Mouse (Mus musculus) CH12.LX (cell line): ENCODE measurements at regions not wholly inside any gene's neighbourhood (a gene's known extent, or its start where the extent isn't known, plus 50 kb on each side); places are given as distances from the start of the nearest gene placed in this dataset.

Source experiments
- DNase-seq: peaks from one replicate; pipeline ENCODE4 v3.0.0-alpha.2; 2013; ENCODE audit errors: extremely low read depth
- H3K27ac ChIP-seq: 2 replicates; pipeline ENCODE4 v1.5.1; 2012; ENCODE audit warnings: low read depth, mild to moderate bottlenecking, control low read depth, moderate library complexity; ENCODE audit not compliant: insufficient read depth
- H3K27me3 ChIP-seq: replicated peaks from 2 replicates; pipeline ENCODE3; 2012; ENCODE audit warnings: inconsistent platforms
- H3K36me3 ChIP-seq, 2 experiments: replicated peaks in 1 of 2; 2 replicates each; pipeline versions ENCODE3 to v1.6.1; 2012; ENCODE audit warnings: inconsistent platforms in 1 of 2, low read length in 1 of 2, mild to moderate bottlenecking in 1 of 2, mixed read lengths in 1 of 2, moderate library complexity in 1 of 2; ENCODE audit not compliant: control insufficient read depth in 1 of 2, insufficient read depth in 1 of 2
- H3K4me1 ChIP-seq, 2 experiments: 2 replicates each; pipeline ENCODE4 v1.6.1; 2012; ENCODE audit warnings: inconsistent platforms in 1 of 2, moderate library complexity in 1 of 2; ENCODE audit not compliant: insufficient read depth in 2 of 2, control insufficient read depth in 1 of 2
- H3K4me2 ChIP-seq: 2 replicates; pipeline ENCODE4 v1.6.1; 2012; ENCODE audit warnings: low read depth, mild to moderate bottlenecking, control low read depth; ENCODE audit not compliant: poor library complexity, insufficient read depth, severe bottlenecking
- H3K4me3 ChIP-seq, 3 experiments: fragments of 150-350 bp in 1 of 3; sonication (generic) in 1 of 3; replicated peaks in 1 of 3; 2 replicates each; pipeline versions ENCODE3 to v1.5.1; 2011 to 2012; ENCODE audit warnings: low read depth in 2 of 3, low read length in 2 of 3, mild to moderate bottlenecking in 2 of 3, moderate library complexity in 2 of 3, control low read depth in 1 of 3, improper control_type of control experiment in 1 of 3, inconsistent platforms in 1 of 3, mixed read lengths in 1 of 3; ENCODE audit not compliant: poor library complexity in 1 of 3
- H3K79me2 ChIP-seq: replicated peaks from 2 replicates; pipeline ENCODE4 v1.6.1; 2012; ENCODE audit warnings: mild to moderate bottlenecking, moderate library complexity; ENCODE audit not compliant: control insufficient read depth, poor library complexity, insufficient read depth, severe bottlenecking; ENCODE audit errors: extremely low read depth
- H3K9ac ChIP-seq: 2 replicates; pipeline ENCODE4 v1.6.1; 2012; ENCODE audit warnings: low read depth, mild to moderate bottlenecking, control low read depth, moderate library complexity; ENCODE audit not compliant: insufficient read depth
- H3K9me3 ChIP-seq: replicated peaks from 2 replicates; pipeline ENCODE3; 2012; ENCODE audit warnings: low read length, inconsistent platforms, mixed read lengths
- BHLHE40 ChIP-seq: IDR thresholded peaks from 2 replicates; pipeline ENCODE4 v1.6.1; 2011; ENCODE audit warnings: mild to moderate bottlenecking, low read depth, low read length, improper control_type of control experiment
- CHD1 ChIP-seq: IDR thresholded peaks from 2 replicates; pipeline ENCODE4 v1.6.1; 2012; ENCODE audit warnings: low read depth, low read length, improper control_type of control experiment, inconsistent platforms
- CHD2 ChIP-seq: IDR thresholded peaks from 2 replicates; pipeline ENCODE4 v1.6.1; 2011; ENCODE audit warnings: low read length, improper control_type of control experiment
- CTCF ChIP-seq, 2 experiments: IDR thresholded peaks in 1 of 2; conservative IDR thresholded peaks in 1 of 2; 2 replicates each; pipeline ENCODE4 v1.5.1; 2011 to 2012; ENCODE audit warnings: low read depth in 2 of 2, low read length in 2 of 2, improper control_type of control experiment in 1 of 2, inconsistent platforms in 1 of 2, mild to moderate bottlenecking in 1 of 2, moderate library complexity in 1 of 2
- E2F4 ChIP-seq: IDR thresholded peaks from 2 replicates; pipeline ENCODE4 v1.6.1; 2011; ENCODE audit warnings: low read depth, low read length, improper control_type of control experiment; ENCODE audit not compliant: insufficient replicate concordance
- ELF1 ChIP-seq: IDR thresholded peaks from 2 replicates; pipeline ENCODE4 v1.6.1; 2014; ENCODE audit warnings: low read depth, mild to moderate bottlenecking, inconsistent platforms, low read length, improper control_type of control experiment
- EP300 ChIP-seq: IDR thresholded peaks from 2 replicates; pipeline ENCODE4 v1.6.1; 2011; ENCODE audit warnings: low read length, improper control_type of control experiment
- ETS1 ChIP-seq: conservative IDR thresholded peaks from 2 replicates; pipeline ENCODE4 v1.6.1; 2012; ENCODE audit warnings: low read depth, mild to moderate bottlenecking, inconsistent platforms, low read length, improper control_type of control experiment, moderate library complexity
- GABPA ChIP-seq: IDR thresholded peaks from 2 replicates; pipeline ENCODE4 v1.6.1; 2012; ENCODE audit warnings: low read depth, low read length, improper control_type of control experiment, inconsistent platforms; ENCODE audit not compliant: insufficient replicate concordance
- HCFC1 ChIP-seq: IDR thresholded peaks from 2 replicates; pipeline ENCODE4 v1.6.1; 2012; ENCODE audit warnings: low read depth, mild to moderate bottlenecking, inconsistent platforms, low read length, improper control_type of control experiment
- IRF4 ChIP-seq: IDR thresholded peaks from 2 replicates; pipeline ENCODE4 v1.6.1; 2014; ENCODE audit warnings: low read depth, mild to moderate bottlenecking, inconsistent platforms, low read length, improper control_type of control experiment
- JUN ChIP-seq: IDR thresholded peaks from 2 replicates; pipeline ENCODE4 v1.6.1; 2011; ENCODE audit warnings: low read depth, mild to moderate bottlenecking, low read length, improper control_type of control experiment, moderate library complexity; ENCODE audit not compliant: insufficient read depth
- JUND ChIP-seq: conservative IDR thresholded peaks from 2 replicates; pipeline ENCODE4 v1.6.1; 2011; ENCODE audit warnings: low read depth, low read length, improper control_type of control experiment
- KAT2A ChIP-seq: IDR thresholded peaks from 2 replicates; pipeline ENCODE4 v1.6.1; 2012; ENCODE audit warnings: low read length, improper control_type of control experiment, inconsistent platforms; ENCODE audit not compliant: insufficient replicate concordance
- MAFK ChIP-seq: IDR thresholded peaks from 2 replicates; pipeline ENCODE4 v1.6.1; 2011; ENCODE audit warnings: low read length, improper control_type of control experiment; ENCODE audit not compliant: insufficient replicate concordance
- MAX ChIP-seq: IDR thresholded peaks from 2 replicates; pipeline ENCODE4 v1.6.1; 2011; ENCODE audit warnings: low read length, improper control_type of control experiment
- MAZ ChIP-seq: IDR thresholded peaks from 2 replicates; pipeline ENCODE4 v1.6.1; 2012; ENCODE audit warnings: low read depth, mild to moderate bottlenecking, inconsistent platforms, low read length, improper control_type of control experiment, moderate library complexity
- MEF2A ChIP-seq: IDR thresholded peaks from 2 replicates; pipeline ENCODE4 v1.6.1; 2014; ENCODE audit warnings: low read depth, mild to moderate bottlenecking, inconsistent platforms, low read length, improper control_type of control experiment, borderline replicate concordance
- MXI1 ChIP-seq: IDR thresholded peaks from 2 replicates; pipeline ENCODE4 v1.6.1; 2011; ENCODE audit warnings: mild to moderate bottlenecking, low read depth, low read length, improper control_type of control experiment
- MYC ChIP-seq: IDR thresholded peaks from 2 replicates; pipeline ENCODE4 v1.6.1; 2011; ENCODE audit warnings: low read depth, mild to moderate bottlenecking, improper control_type of control experiment, low read length
- NELFE ChIP-seq: IDR thresholded peaks from 2 replicates; pipeline ENCODE4 v1.6.1; 2011; ENCODE audit warnings: low read depth, low read length, improper control_type of control experiment
- NRF1 ChIP-seq: IDR thresholded peaks from 2 replicates; pipeline ENCODE4 v1.6.1; 2014; ENCODE audit warnings: low read depth, mild to moderate bottlenecking, inconsistent platforms, low read length, improper control_type of control experiment, moderate library complexity
- PAX5 ChIP-seq: IDR thresholded peaks from 2 replicates; pipeline ENCODE4 v1.6.1; 2012; ENCODE audit warnings: low read length, inconsistent platforms, mixed read lengths
- POLR2A ChIP-seq: IDR thresholded peaks from 2 replicates; pipeline ENCODE4 v1.6.1; 2011; ENCODE audit warnings: low read depth, mild to moderate bottlenecking, improper control_type of control experiment, low read length
- POLR2AphosphoS2 ChIP-seq: IDR thresholded peaks from 2 replicates; pipeline ENCODE4 v1.6.1; 2011; ENCODE audit warnings: low read depth, low read length, improper control_type of control experiment
- RAD21 ChIP-seq: IDR thresholded peaks from 2 replicates; pipeline ENCODE4 v1.6.1; 2011; ENCODE audit warnings: low read depth, mild to moderate bottlenecking, low read length, improper control_type of control experiment, moderate library complexity
- RCOR1 ChIP-seq: conservative IDR thresholded peaks from 2 replicates; pipeline ENCODE4 v1.6.1; 2012; ENCODE audit warnings: low read depth, mild to moderate bottlenecking, inconsistent platforms, low read length, improper control_type of control experiment
- SIN3A ChIP-seq: IDR thresholded peaks from 2 replicates; pipeline ENCODE4 v1.6.1; 2012; ENCODE audit warnings: low read length, improper control_type of control experiment, inconsistent platforms
- SMC3 ChIP-seq: IDR thresholded peaks from 2 replicates; pipeline ENCODE4 v1.6.1; 2011; ENCODE audit warnings: low read depth, low read length, improper control_type of control experiment
- TBP ChIP-seq: conservative IDR thresholded peaks from 2 replicates; pipeline ENCODE4 v1.6.1; 2011; ENCODE audit warnings: low read depth, low read length, improper control_type of control experiment
- TCF12 ChIP-seq: IDR thresholded peaks from 2 replicates; pipeline ENCODE4 v1.6.1; 2014; ENCODE audit warnings: low read depth, mild to moderate bottlenecking, inconsistent platforms, low read length, improper control_type of control experiment
- UBTF ChIP-seq: IDR thresholded peaks from 2 replicates; pipeline ENCODE4 v1.6.1; 2012; ENCODE audit warnings: low read depth, mild to moderate bottlenecking, inconsistent platforms, low read length, improper control_type of control experiment, moderate library complexity
- USF1 ChIP-seq: IDR thresholded peaks from 2 replicates; pipeline ENCODE4 v1.6.1; 2014; ENCODE audit warnings: low read depth, mild to moderate bottlenecking, inconsistent platforms, low read length, improper control_type of control experiment
- USF2 ChIP-seq: conservative IDR thresholded peaks from 2 replicates; pipeline ENCODE4 v1.6.1; 2011; ENCODE audit warnings: low read depth, low read length, improper control_type of control experiment
- ZC3H11A ChIP-seq: IDR thresholded peaks from 2 replicates; pipeline ENCODE4 v1.6.1; 2012; ENCODE audit warnings: low read depth, mild to moderate bottlenecking, inconsistent platforms, low read length, improper control_type of control experiment
- ZKSCAN1 ChIP-seq: IDR thresholded peaks from 2 replicates; pipeline ENCODE4 v1.6.1; 2012; ENCODE audit warnings: low read depth, inconsistent platforms, low read length, improper control_type of control experiment, borderline replicate concordance
- ZMIZ1 ChIP-seq: IDR thresholded peaks from 2 replicates; pipeline ENCODE4 v1.6.1; 2012; ENCODE audit warnings: low read depth, mild to moderate bottlenecking, inconsistent platforms, low read length, improper control_type of control experiment
- ZNF384 ChIP-seq: IDR thresholded peaks from 2 replicates; pipeline ENCODE4 v1.6.1; 2012; ENCODE audit warnings: low read depth, low read length, improper control_type of control experiment, inconsistent platforms
- dilution Hi-C: fragments of 300-500 bp; cut with MboI; formaldehyde crosslinking; loops from 2 replicates; pipeline ENCODE4 v1.14.3; 2020; ENCODE audit warnings: low sequenced_read_pairs; ENCODE audit not compliant: extremely low pct_unique_long_range_greater_than_20kb, extremely low pct_ligation_motif_present
- in situ Hi-C: fragments of 300-500 bp; cut with MboI; formaldehyde crosslinking; loops from 3 replicates; pipeline ENCODE4 v1.14.3; 2019; ENCODE audit warnings: low sequenced_read_pairs, low pct_ligation_motif_present, low pct_unique_long_range_greater_than_20kb, mixed read lengths

- DNase-seq, result peak; percentile 53
- dilution Hi-C loops (no loop called here), in situ Hi-C loops (no loop called here)
- H3K27ac ChIP-seq, result no peak overlapping the region
- H3K27me3 ChIP-seq, result no peaks in the 10 kb centered on the region
- TF ChIP-seq USF1, result no peak
- TF ChIP-seq USF2, result no peak
- TF ChIP-seq MEF2A, result 0 out of 2 replicates have a peak, but pooled peaks have one; percentile 29
- TF ChIP-seq MYC, result no peak
- TF ChIP-seq MAFK, result no peak
- peak; percentile 57; the same call in 1 of the 2 replicates for TF ChIP-seq SIN3A
- no peak for TF ChIP-seq TCF12
- no peak for TF ChIP-seq POLR2AphosphoS2
- peak; percentile 51; the same call in 1 of the 2 replicates for TF ChIP-seq JUN
- TF ChIP-seq E2F4, result no peak
- TF ChIP-seq ZKSCAN1, result no peak
- no peak for TF ChIP-seq MAX
- no peak for TF ChIP-seq ZC3H11A
- TF ChIP-seq EP300, result peak; percentile 92
- TF ChIP-seq MAZ, result no peak
- TF ChIP-seq PAX5, result no peak
- no peak for TF ChIP-seq NRF1
- no peak for TF ChIP-seq ZNF384
- TF ChIP-seq CHD1, result no peak
- TF ChIP-seq RAD21, result no peak
- peak; percentile 47 for TF ChIP-seq ETS1
- TF ChIP-seq TBP, result no peak
- TF ChIP-seq ELF1, result no peak
- TF ChIP-seq JUND, result peak; percentile 73; the same call in 1 of the 2 replicates
- TF ChIP-seq RCOR1, result peak; percentile 80
- no peak for TF ChIP-seq KAT2A
- TF ChIP-seq MXI1, result no peak
- TF ChIP-seq POLR2A, result no peak
- TF ChIP-seq BHLHE40, result peak; percentile 36; the same call in 1 of the 2 replicates
- TF ChIP-seq ZMIZ1, result no peak
- TF ChIP-seq NELFE, result no peak
- no peak for TF ChIP-seq SMC3
- TF ChIP-seq CTCF (conservative IDR thresholded peaks at IDR 0.05 in 1 of 2, IDR thresholded peaks at IDR 0.05 in 1 of 2; ENCODE audit: low read depth in 2 of 2, low read length in 2 of 2), result no peak
- TF ChIP-seq HCFC1, result peak; percentile 29; the same call in 1 of the 2 replicates
- no peak for TF ChIP-seq GABPA
- peak; percentile 84 for TF ChIP-seq IRF4
- peak; percentile 67; the same call in 1 of the 2 replicates for TF ChIP-seq CHD2
- TF ChIP-seq UBTF, result no peak
- no peaks in the 10 kb centered on the region for H3K9me3 ChIP-seq
- H3K4me2 ChIP-seq, result peak overlapping the region; percentile 61; the same call in 1 of the 2 replicates
- peaks cover 6 to 12% of the 10 kb centered on the region in 2 experiments; a peak in 3 of 4 replicates for H3K4me1 ChIP-seq
- no peak overlapping the region for H3K9ac ChIP-seq
- no peak overlapping the region for H3K4me3 ChIP-seq
- H3K36me3 ChIP-seq, result no peaks in the 10 kb centered on the region
- H3K79me2 ChIP-seq, result no peaks in the 10 kb centered on the region
Measured at GRCm38 (mm10) chr1:71760342-71760741, 107.3 kb upstream of the Fn1 start.
